Mouse (Mus musculus) intestine, postnatal 0 days (tissue): ENCODE measurements at regions not wholly inside any gene's neighbourhood (a gene's known extent, or its start where the extent isn't known, plus 50 kb on each side); places are given as distances from the start of the nearest gene placed in this dataset.
A peak's percentile ranks its signal among the peaks of the same experiment; 100 is the strongest.

ENCODE experiments used
- ATAC-seq: fragments of 200-750 bp; cut with Nextera tagmentation; 2 replicates; pipeline ENCODE4 v1.8.0; 2017; ENCODE audit warnings: mild to moderate bottlenecking, moderate TSS enrichment, moderate library complexity
- H3K27ac ChIP-seq: fragments of 300-500 bp; sonication (generic); 2 replicates; pipeline ENCODE4 v1.5.1; 2014; ENCODE audit warnings: mild to moderate bottlenecking, low read depth, low read length, moderate library complexity
- H3K27me3 ChIP-seq: fragments of 300-500 bp; sonication (generic); replicated peaks from 2 replicates; pipeline ENCODE4 v1.6.1; 2014; ENCODE audit warnings: low read length, mixed read lengths; ENCODE audit not compliant: control insufficient read depth, insufficient read depth
- H3K36me3 ChIP-seq: fragments of 300-500 bp; sonication (generic); 2 replicates; pipeline ENCODE4 v1.6.1; 2014; ENCODE audit warnings: mild to moderate bottlenecking, moderate library complexity; ENCODE audit not compliant: control insufficient read depth, insufficient read depth
- H3K4me1 ChIP-seq: fragments of 300-500 bp; sonication (generic); replicated peaks from 2 replicates; pipeline ENCODE4 v1.6.1; 2014; ENCODE audit warnings: antibody characterized with exemption, low read length, mixed read lengths; ENCODE audit not compliant: control insufficient read depth, insufficient read depth
- H3K4me2 ChIP-seq: fragments of 300-500 bp; sonication (generic); replicated peaks from 2 replicates; pipeline ENCODE4 v1.6.1; 2014; ENCODE audit warnings: low read depth, mild to moderate bottlenecking, moderate library complexity
- H3K4me3 ChIP-seq: fragments of 300-500 bp; sonication (generic); 2 replicates; pipeline ENCODE4 v1.5.1; 2014; ENCODE audit warnings: low read depth, low read length
- H3K9ac ChIP-seq: fragments of 300-500 bp; sonication (generic); 2 replicates; pipeline ENCODE4 v1.6.1; 2014; ENCODE audit warnings: mild to moderate bottlenecking, low read depth, low read length
- H3K9me3 ChIP-seq: fragments of 300-500 bp; sonication (generic); 2 replicates; pipeline ENCODE4 v1.6.1; 2016; ENCODE audit warnings: mixed run types; ENCODE audit not compliant: control insufficient read depth
- CTCF ChIP-seq: sonication (generic); IDR thresholded peaks from 2 replicates; pipeline ENCODE4 v1.5.1; 2016; ENCODE audit warnings: low read depth, mild to moderate bottlenecking, control low read depth, antibody characterized with exemption, moderate library complexity
- WGBS: fragments of 180-500 bp; shearing (Covaris S2); extraction: QIAGEN DNeasy Blood & Tissue Kit; methylation state at CpG from one replicate; pipeline ENCODE4 v1.1.7; 2014; 5-methylcytosine and 5-hydroxymethylcytosine counted together

GRCm38 (mm10) chr10:119031282-119032275 is 161.6 kb upstream of the Dyrk2 start:
- ATAC-seq: no peak
- Histone ChIP-seq H3K9me3 (no peaks in the 10 kb centered on the region), H3K4me1 (no peaks in the 10 kb centered on the region), H3K4me2 (no peak overlapping the region), H3K9ac (no peak overlapping the region), H3K4me3 (no peak overlapping the region), H3K27ac (no peak overlapping the region), H3K36me3 (no peaks in the 10 kb centered on the region), H3K27me3 (no peaks in the 10 kb centered on the region)
- whole genome bisulfite sequencing: 76% methylated on average over 16 of the region's 16 CpGs
- no peak for TF ChIP-seq CTCF

GRCm38 (mm10) chr10:119028480-119029137 is 158.6 kb upstream of the Dyrk2 start:
- no peak overlapping the region for H3K4me3 ChIP-seq
- no peak for TF ChIP-seq CTCF
- no peaks in the 10 kb centered on the region for H3K9me3 ChIP-seq
- H3K36me3 ChIP-seq: no peaks in the 10 kb centered on the region
- H3K27ac ChIP-seq: no peak overlapping the region
- H3K27me3 ChIP-seq: no peaks in the 10 kb centered on the region
- H3K9ac ChIP-seq: no peak overlapping the region
- no peak for ATAC-seq
- 67% methylated on average over 3 of the region's 3 CpGs for WGBS
- H3K4me2 ChIP-seq: no peak overlapping the region
- no peaks in the 10 kb centered on the region for H3K4me1 ChIP-seq

GRCm38 (mm10) chr10:119027241-119027901 is 157.4 kb upstream of the Dyrk2 start:
- 39% methylated on average over 6 of the region's 6 CpGs for WGBS
- no peak for ATAC-seq
- no peak overlapping the region for H3K27ac ChIP-seq
- TF ChIP-seq CTCF: no peak
- H3K4me3 ChIP-seq: no peak overlapping the region
- no peaks in the 10 kb centered on the region for H3K4me1 ChIP-seq
- H3K9me3 ChIP-seq: no peaks in the 10 kb centered on the region
- no peak overlapping the region for H3K9ac ChIP-seq
- H3K36me3 ChIP-seq: no peaks in the 10 kb centered on the region
- H3K27me3 ChIP-seq: peaks cover 4% of the 10 kb centered on the region; the same call in 1 of the 2 replicates
- no peak overlapping the region for H3K4me2 ChIP-seq

GRCm38 (mm10) chr10:119026291-119026690 is 156.3 kb upstream of the Dyrk2 start:
- H3K4me2 ChIP-seq: no peak overlapping the region
- no peaks in the 10 kb centered on the region for H3K9me3 ChIP-seq
- WGBS: 69% methylated on average over 4 of the region's 4 CpGs
- H3K27me3 ChIP-seq: peaks cover 5% of the 10 kb centered on the region; the same call in 1 of the 2 replicates
- no peak for ATAC-seq
- no peak for TF ChIP-seq CTCF
- no peak overlapping the region for H3K9ac ChIP-seq
- no peaks in the 10 kb centered on the region for H3K36me3 ChIP-seq
- H3K4me3 ChIP-seq: no peak overlapping the region
- H3K27ac ChIP-seq: no peak overlapping the region
- no peaks in the 10 kb centered on the region for H3K4me1 ChIP-seq

- TF ChIP-seq CTCF: no peak
- Histone ChIP-seq H3K9ac (no peak overlapping the region), H3K27me3 (peaks cover 5% of the 10 kb centered on the region; the same call in 1 of the 2 replicates), H3K4me3 (no peak overlapping the region), H3K27ac (no peak overlapping the region), H3K9me3 (no peaks in the 10 kb centered on the region), H3K4me2 (no peak overlapping the region), H3K36me3 (no peaks in the 10 kb centered on the region), H3K4me1 (no peaks in the 10 kb centered on the region)
- ATAC-seq: peak; percentile 99
- WGBS: 20% methylated on average over 9 of the region's 9 CpGs
Observed at GRCm38 (mm10) chr10:119024425-119024824, 154.4 kb upstream of the Dyrk2 start.

GRCm38 (mm10) chr10:119019082-119019481 is 149.1 kb upstream of the Dyrk2 start:
- Histone ChIP-seq H3K9ac (no peak overlapping the region), H3K4me1 (no peaks in the 10 kb centered on the region), H3K27me3 (peaks cover 5% of the 10 kb centered on the region; the same call in 1 of the 2 replicates), H3K4me2 (no peak overlapping the region), H3K4me3 (no peak overlapping the region), H3K9me3 (no peaks in the 10 kb centered on the region), H3K27ac (no peak overlapping the region), H3K36me3 (no peaks in the 10 kb centered on the region)
- no peak for TF ChIP-seq CTCF
- no peak for ATAC-seq
- WGBS: 94% methylated on average over 10 of the region's 10 CpGs
